ENCODE assay signal across 11 mouse cellular contexts in the genomic region with DNA sequence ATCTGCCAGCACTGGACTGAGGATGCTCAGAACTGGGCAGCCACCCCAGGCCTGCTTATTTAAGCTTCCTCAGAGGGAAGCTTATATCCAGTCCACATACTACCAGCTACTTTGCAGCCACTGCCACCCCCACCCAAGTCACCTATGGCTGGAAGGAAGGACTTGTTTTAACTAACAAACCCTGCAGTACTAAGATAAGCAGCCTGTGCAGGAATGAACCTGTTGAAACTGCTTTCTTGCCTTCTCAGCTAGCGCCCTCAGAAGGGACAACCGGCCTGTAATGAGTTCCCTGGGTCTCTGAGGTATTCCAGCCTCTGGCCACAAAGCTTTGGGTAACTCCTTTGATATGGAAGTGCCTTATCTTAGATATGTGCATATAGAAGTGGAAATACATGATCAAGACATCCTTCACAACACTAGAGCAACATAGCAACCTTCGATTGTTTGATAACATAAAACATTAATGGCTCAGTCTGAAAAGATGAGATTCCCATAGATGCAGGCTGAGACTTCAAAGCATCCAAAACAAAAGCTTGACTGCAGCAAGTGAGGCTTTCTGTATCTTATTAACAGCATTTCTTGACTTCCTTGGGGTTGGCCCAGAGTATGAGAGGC. TPM values are rescaled to one million over a fixed set of nuclear protein-coding genes. Genes with fewer than 3 reads are reported as not detected.
DNase-seq lines count a peak whose midpoint lies in the region; ATAC-seq and TF ChIP-seq lines count a peak whose summit lies in the region.
"Had no signal": no experiment of that assay in that cellular context is flagged by ENCODE, and none has a peak within 500 bp of the region (broad histone marks: within the 10 kb centered on the region; RNA-seq: fewer than 3 reads in every experiment).

No protein-coding gene starts in this region.

- H3K4me2 ChIP-seq in embryonic facial prominence, embryonic 14.5 days (ENCODE audit: low read depth, low read length): no peak overlapping the region
- no peak overlapping the region for H3K4me2 ChIP-seq in lung, postnatal 0 days (replicated peaks; ENCODE audit: low read depth, low read length)
- peak overlapping the region; percentile 5; the same call in 1 of the 2 replicates for H3K4me2 ChIP-seq in liver, embryonic 12.5 days

- TF ChIP-seq CTCF in lung, postnatal 0 days (IDR thresholded peaks at IDR 0.05): no peak
- TF ChIP-seq CTCF in left cerebral cortex, adult 2 months (IDR thresholded peaks at IDR 0.05): no peak

- no peak for ATAC-seq in embryonic facial prominence, embryonic 14.5 days (ENCODE audit: low read depth)
- ATAC-seq in lung, postnatal 0 days: no peak
- ATAC-seq in liver, embryonic 12.5 days: peak; percentile 65; the same call in 1 of the 2 replicates
- ATAC-seq: intestine, embryonic 16.5 days had no signal

- H3K4me1 ChIP-seq in embryonic facial prominence, embryonic 14.5 days (ENCODE audit: control insufficient read depth, insufficient read depth, low read length): no peaks in the 10 kb centered on the region
- H3K4me1 ChIP-seq in embryonic facial prominence, embryonic 10.5 days: peaks cover 12% of the 10 kb centered on the region
- H3K4me1 ChIP-seq in lung, postnatal 0 days (ENCODE audit: insufficient read depth, low read depth, low read length): peaks cover 13% of the 10 kb centered on the region
- peaks cover 21% of the 10 kb centered on the region for H3K4me1 ChIP-seq in liver, embryonic 12.5 days

- 78% methylated on average over 3 of the region's 3 CpGs for WGBS in embryonic facial prominence, embryonic 14.5 days
- 80% methylated on average over 3 of the region's 3 CpGs for WGBS in embryonic facial prominence, embryonic 10.5 days
- 48% methylated on average over 3 of the region's 3 CpGs for WGBS in lung, postnatal 0 days
- WGBS in liver, embryonic 12.5 days (ENCODE audit: insufficient replicate concordance): 25% methylated on average over 3 of the region's 3 CpGs

- DNase-seq in embryonic facial prominence, embryonic 14.5 days (ENCODE audit: low spot score): no peak
- DNase-seq in embryonic facial prominence, embryonic 10.5 days (ENCODE audit: low spot score): no peak
- DNase-seq in lung, postnatal 0 days (ENCODE audit: low spot score): no peak
- DNase-seq in lung, postnatal 4 days: no peak
- DNase-seq in naive thymus-derived CD4-positive, alpha-beta T cell, adult 2 months (ENCODE audit: low read depth): peak; percentile 63
- DNase-seq in right cerebral cortex, postnatal 10 days (ENCODE audit: low spot score in 2 of 2): no peak
- DNase-seq in left cerebral cortex, adult 2 months (ENCODE audit: extremely low spot score in 1 of 2, low spot score in 2 of 2): no peak
- DNase-seq: cerebellum, adult 9-10 months; gastrocnemius, postnatal 14 days had no signal

- no peak overlapping the region for H3K4me3 ChIP-seq in embryonic facial prominence, embryonic 14.5 days (ENCODE audit: low read depth, low read length)
- no peak overlapping the region for H3K4me3 ChIP-seq in embryonic facial prominence, embryonic 10.5 days
- no peak overlapping the region for H3K4me3 ChIP-seq in lung, postnatal 0 days (ENCODE audit: low read depth, low read length)
- no peak overlapping the region for H3K4me3 ChIP-seq in liver, embryonic 12.5 days
- no peak overlapping the region for H3K4me3 ChIP-seq in left cerebral cortex, adult 2 months

- H3K9ac ChIP-seq in embryonic facial prominence, embryonic 14.5 days (ENCODE audit: low read depth, low read length): 0 out of 2 replicates have a peak overlapping the region, but pooled peaks have one; percentile 2
- H3K9ac ChIP-seq in lung, postnatal 0 days (replicated peaks; ENCODE audit: low read depth): no peak overlapping the region
- H3K9ac ChIP-seq in liver, embryonic 12.5 days: no peak overlapping the region

- no peaks in the 10 kb centered on the region for H3K9me3 ChIP-seq in embryonic facial prominence, embryonic 14.5 days (ENCODE audit: control insufficient read depth, low read length)
- H3K9me3 ChIP-seq in embryonic facial prominence, embryonic 10.5 days: no peaks in the 10 kb centered on the region
- no peaks in the 10 kb centered on the region for H3K9me3 ChIP-seq in lung, postnatal 0 days (ENCODE audit: low read length)
- H3K9me3 ChIP-seq in liver, embryonic 12.5 days (replicated peaks): no peaks in the 10 kb centered on the region

- TF ChIP-seq EP300 in lung, postnatal 0 days (IDR thresholded peaks at IDR 0.05): no peak

- H3K27ac ChIP-seq in embryonic facial prominence, embryonic 14.5 days (replicated peaks; ENCODE audit: low read depth, low read length): no peak overlapping the region
- no peak overlapping the region for H3K27ac ChIP-seq in embryonic facial prominence, embryonic 10.5 days (replicated peaks)
- peak overlapping the region; percentile 29; the same call in 1 of the 2 replicates for H3K27ac ChIP-seq in lung, postnatal 0 days (ENCODE audit: low read length)
- H3K27ac ChIP-seq in liver, embryonic 12.5 days: no peak overlapping the region
- H3K27ac ChIP-seq in left cerebral cortex, adult 2 months: no peak overlapping the region

- no peaks in the 10 kb centered on the region for H3K27me3 ChIP-seq in embryonic facial prominence, embryonic 14.5 days (replicated peaks; ENCODE audit: control insufficient read depth, insufficient read depth, low read length)
- no peaks in the 10 kb centered on the region for H3K27me3 ChIP-seq in embryonic facial prominence, embryonic 10.5 days (replicated peaks; ENCODE audit: low read depth, poor library complexity, severe bottlenecking)
- H3K27me3 ChIP-seq in lung, postnatal 0 days (replicated peaks; ENCODE audit: insufficient read depth, low read length): no peaks in the 10 kb centered on the region
- H3K27me3 ChIP-seq in liver, embryonic 12.5 days (replicated peaks): 0 out of 2 replicates have a peak, but pooled peaks cover 5% of the 10 kb centered on the region

- no peaks in the 10 kb centered on the region for H3K36me3 ChIP-seq in embryonic facial prominence, embryonic 14.5 days (ENCODE audit: control insufficient read depth, insufficient read depth, low read length)
- no peaks in the 10 kb centered on the region for H3K36me3 ChIP-seq in embryonic facial prominence, embryonic 10.5 days (replicated peaks)
- no peaks in the 10 kb centered on the region for H3K36me3 ChIP-seq in lung, postnatal 0 days (ENCODE audit: insufficient read depth, low read length)
- no peaks in the 10 kb centered on the region for H3K36me3 ChIP-seq in liver, embryonic 12.5 days

- intact Hi-C loops in left cerebral cortex, adult 2 months (cut with DNase I): no loop called here

RNA-seq across cellular contexts. Expression of a gene that starts 5.2 kb away (rescaled TPM):
- polyA plus RNA-seq in embryonic facial prominence, embryonic 14.5 days (2014; fragmentation: Nextera tagmentation; extraction: Ambion mirVana): 25.0 and 26.3 TPM in 2 replicates
- polyA plus RNA-seq in embryonic facial prominence, embryonic 10.5 days (2016; fragmentation: Nextera tagmentation; extraction: Ambion mirVana): 10.4 and 13.0 TPM in 2 replicates
- 69.3 and 72.0 TPM in 2 replicates for polyA plus RNA-seq in lung, postnatal 0 days (2015; fragmentation: Nextera tagmentation; extraction: Ambion mirVana)
- polyA plus RNA-seq in liver, embryonic 12.5 days (2016; fragmentation: Nextera tagmentation; extraction: Ambion mirVana): 6.9 and 8.0 TPM in 2 replicates
- total RNA-seq in left cerebral cortex, adult 2 months (2021): 10 to 100 TPM; 35.4 to 38.7 TPM

RNA-seq across cellular contexts. Expression of a gene that starts 10.2 kb away (rescaled TPM):
- polyA plus RNA-seq in embryonic facial prominence, embryonic 14.5 days (2014; fragmentation: Nextera tagmentation; extraction: Ambion mirVana): 0.30 and 0.45 TPM in 2 replicates
- polyA plus RNA-seq in embryonic facial prominence, embryonic 10.5 days (2016; fragmentation: Nextera tagmentation; extraction: Ambion mirVana): 0.16 TPM in 1 of 2 replicates, not detected in the other
- 1.9 TPM in 2 replicates for polyA plus RNA-seq in lung, postnatal 0 days (2015; fragmentation: Nextera tagmentation; extraction: Ambion mirVana)
- polyA plus RNA-seq in liver, embryonic 12.5 days (2016; fragmentation: Nextera tagmentation; extraction: Ambion mirVana): 0.39 and 0.41 TPM in 2 replicates
- total RNA-seq in left cerebral cortex, adult 2 months (2021): under 1 TPM; 0.51 to 0.63 TPM
- total RNA-seq: gastrocnemius, postnatal 14 days had no signal
